Mouse (Mus musculus) limb, embryonic 15.5 days (tissue): ENCODE measurements around the gene Olfr578. TPM values are rescaled to one million over a fixed set of nuclear protein-coding genes. Genes with fewer than 3 reads are reported as not detected.

Experiments used
- polyA plus RNA-seq: library from polyadenylated mRNA; unstranded; fragments of >200 nt; fragmentation: Nextera tagmentation; extraction: Ambion mirVana; gene quantifications from 2 replicates; pipeline ENCODE4 v1.2.1, GENCODE M21; 2015

Olfr578 gene
- polyA plus RNA-seq, 1 experiment from 2014 or later = not detected

Other genes starting within 250 kb of the Olfr578 start
- not detected in 2 replicates for gene Olfr560, start 230.0 kb downstream of the Olfr578 start, polyA plus RNA-seq
- 0.22 and 0.34 TPM in 2 replicates for gene Olfr78, start 229.9 kb downstream of the Olfr578 start, polyA plus RNA-seq
- not detected in 2 replicates for gene Olfr561, start 218.1 kb downstream of the Olfr578 start, polyA plus RNA-seq
- not detected in 2 replicates for gene Olfr564, start 185.8 kb downstream of the Olfr578 start, polyA plus RNA-seq
- not detected in 2 replicates for gene Olfr566, start 130.6 kb downstream of the Olfr578 start, polyA plus RNA-seq
- gene Olfr568, start 112.2 kb downstream of the Olfr578 start, polyA plus RNA-seq = not detected in 2 replicates
- gene Olfr569, start 98.4 kb downstream of the Olfr578 start, polyA plus RNA-seq = not detected in 2 replicates
- gene Olfr570, start 94.7 kb downstream of the Olfr578 start, polyA plus RNA-seq = not detected in 2 replicates
- gene Olfr571, start 71.8 kb downstream of the Olfr578 start, polyA plus RNA-seq = not detected in 2 replicates
- gene Olfr572, start 64.9 kb downstream of the Olfr578 start, polyA plus RNA-seq = not detected in 2 replicates
- not detected in 2 replicates for gene Olfr573-ps1, start 46.7 kb downstream of the Olfr578 start, polyA plus RNA-seq
- gene Olfr574, start 40.9 kb downstream of the Olfr578 start, polyA plus RNA-seq = not detected in 2 replicates
- gene Olfr575, start 30.5 kb downstream of the Olfr578 start, polyA plus RNA-seq = not detected in 2 replicates
- not detected in 2 replicates for gene Olfr576, start 26.7 kb downstream of the Olfr578 start, polyA plus RNA-seq
- gene Olfr577, start 13.4 kb downstream of the Olfr578 start, polyA plus RNA-seq = not detected in 2 replicates
- gene Olfr582, start 48.7 kb upstream of the Olfr578 start, polyA plus RNA-seq = not detected in 2 replicates
- not detected in 2 replicates for gene Olfr583, start 62.0 kb upstream of the Olfr578 start, polyA plus RNA-seq
- gene Olfr584, start 92.6 kb upstream of the Olfr578 start, polyA plus RNA-seq = not detected in 2 replicates
- gene Olfr585, start 108.4 kb upstream of the Olfr578 start, polyA plus RNA-seq = not detected in 2 replicates
- not detected in 2 replicates for gene Olfr586, start 136.3 kb upstream of the Olfr578 start, polyA plus RNA-seq
- not detected in 2 replicates for gene Olfr588-ps1, start 151.6 kb upstream of the Olfr578 start, polyA plus RNA-seq
- not detected in 2 replicates for gene Olfr589, start 167.0 kb upstream of the Olfr578 start, polyA plus RNA-seq
- not detected in 2 replicates for gene Olfr591, start 189.0 kb upstream of the Olfr578 start, polyA plus RNA-seq
- gene Olfr592, start 195.5 kb upstream of the Olfr578 start, polyA plus RNA-seq = not detected in 2 replicates
- gene Olfr593, start 222.5 kb upstream of the Olfr578 start, polyA plus RNA-seq = not detected in 2 replicates
- gene Olfr594, start 227.7 kb upstream of the Olfr578 start, polyA plus RNA-seq = not detected in 2 replicates